Mouse (Mus musculus): Measurements from ENCODE around the gene Bahcc1.

The Bahcc1 gene

GRCm38 (mm10) chr11:120228911-120229437 lies 3.8 kb upstream of the Bahcc1 start:
- in situ Hi-C loops (cut with MboI), result no loop called here

GRCm38 (mm10) chr11:120229861-120230751 lies 2.6 kb upstream of the Bahcc1 start:
- in situ Hi-C loops (cut with MboI), result no loop called here

GRCm38 (mm10) chr11:120230841-120231370 lies 1.8 kb upstream of the Bahcc1 start:
- in situ Hi-C loops (cut with MboI), result no loop called here

- in situ Hi-C loops (cut with MboI), result no loop called here
These were observed 1.4 kb upstream of the Bahcc1 start for GRCm38 (mm10) chr11:120231379-120231778.

GRCm38 (mm10) chr11:120233441-120234135 lies 841 bp downstream of the Bahcc1 start:
- in situ Hi-C loops (cut with MboI), result no loop called here

- in situ Hi-C loops (cut with MboI), result no loop called here
These were observed 1.5 kb downstream of the Bahcc1 start for GRCm38 (mm10) chr11:120234136-120234775.

- in situ Hi-C loops (cut with MboI), result no loop called here
These were observed 2.0 kb downstream of the Bahcc1 start for GRCm38 (mm10) chr11:120234776-120235181.

GRCm38 (mm10) chr11:120235385-120236113 lies 2.8 kb downstream of the Bahcc1 start:
- in situ Hi-C loops (cut with MboI), result no loop called here

- in situ Hi-C loops (cut with MboI), result no loop called here
These were observed 3.3 kb downstream of the Bahcc1 start for GRCm38 (mm10) chr11:120236114-120236437.

- in situ Hi-C loops (cut with MboI), result no loop called here
These were observed 3.9 kb downstream of the Bahcc1 start for GRCm38 (mm10) chr11:120236438-120237165.

GRCm38 (mm10) chr11:120237166-120238131 lies 4.7 kb downstream of the Bahcc1 start:
- in situ Hi-C loops (cut with MboI), result no loop called here

GRCm38 (mm10) chr11:120238306-120238705 lies 5.6 kb downstream of the Bahcc1 start:
- in situ Hi-C loops (cut with MboI), result no loop called here

GRCm38 (mm10) chr11:120238751-120239359 lies 6.1 kb downstream of the Bahcc1 start:
- in situ Hi-C loops (cut with MboI), result no loop called here

- in situ Hi-C loops (cut with MboI), result no loop called here
These were observed 6.8 kb downstream of the Bahcc1 start for GRCm38 (mm10) chr11:120239581-120239991.

GRCm38 (mm10) chr11:120240206-120240605 lies 7.5 kb downstream of the Bahcc1 start:
- in situ Hi-C loops (cut with MboI), result no loop called here

GRCm38 (mm10) chr11:120240941-120241890 lies 8.5 kb downstream of the Bahcc1 start:
- in situ Hi-C loops (cut with MboI), result no loop called here

GRCm38 (mm10) chr11:120241981-120242725 lies 9.4 kb downstream of the Bahcc1 start:
- in situ Hi-C loops (cut with MboI), result no loop called here
